Mouse (Mus musculus) thymus, adult 2 months (tissue): ENCODE results near the gene Ppfia2. TPM values are rescaled to one million over a fixed set of nuclear protein-coding genes. Genes with fewer than 3 reads are reported as not detected.

Source experiments
- DNase-seq: peaks from one replicate; pipeline ENCODE4 v3.0.0; 2021
- H3K27ac ChIP-seq: fragments of 200-500 bp; 2 replicates; pipeline ENCODE4 v1.5.1; 2012; ENCODE audit warnings: low read length, control low read depth; ENCODE audit not compliant: control insufficient read depth, insufficient read depth
- H3K27me3 ChIP-seq: fragments of 200-500 bp; 2 replicates; pipeline ENCODE4 v1.6.1; 2012; ENCODE audit warnings: mild to moderate bottlenecking, low read length, moderate library complexity, mixed read lengths; ENCODE audit not compliant: control insufficient read depth, insufficient read depth
- H3K36me3 ChIP-seq: fragments of 200-500 bp; 2 replicates; pipeline ENCODE4 v1.6.1; 2012; ENCODE audit warnings: mild to moderate bottlenecking, low read length, moderate library complexity; ENCODE audit not compliant: control insufficient read depth, insufficient read depth
- H3K4me1 ChIP-seq: fragments of 200-500 bp; replicated peaks from 2 replicates; pipeline ENCODE4 v1.6.1; 2012; ENCODE audit warnings: low read length; ENCODE audit not compliant: control insufficient read depth, insufficient read depth
- H3K4me3 ChIP-seq: fragments of 200-500 bp; 2 replicates; pipeline ENCODE4 v1.5.1; 2012; ENCODE audit warnings: mild to moderate bottlenecking, low read length, control low read depth, moderate library complexity; ENCODE audit not compliant: control insufficient read depth, insufficient read depth
- CTCF ChIP-seq: fragments of 200-500 bp; IDR thresholded peaks from 2 replicates; pipeline ENCODE4 v1.5.1; 2012; ENCODE audit warnings: mild to moderate bottlenecking, control low read depth, low read length, moderate library complexity, borderline replicate concordance; ENCODE audit not compliant: control insufficient read depth, poor library complexity, insufficient read depth; ENCODE audit errors: extremely low read depth
- POLR2A ChIP-seq: fragments of 200-500 bp; IDR thresholded peaks from 2 replicates; pipeline ENCODE4 v1.6.1; 2012; ENCODE audit warnings: mild to moderate bottlenecking, low read length, control low read depth, moderate library complexity; ENCODE audit not compliant: control insufficient read depth, poor library complexity, insufficient read depth; ENCODE audit errors: extremely low read depth
- WGBS: fragments of 180-500 bp; shearing (Covaris S2); methylation state at CpG from one replicate; pipeline ENCODE4 v1.1.7; 2018; 5-methylcytosine and 5-hydroxymethylcytosine counted together
- polyA plus RNA-seq: library from polyadenylated mRNA; depleted of rRNA; stranded (reverse); fragments of >200 nt; gene quantifications from 2 replicates; pipeline ENCODE4 v1.2.3, GENCODE M21; 2012

Ppfia2 gene
- polyA plus RNA-seq, 1 experiment = 0.01 TPM

GRCm38 (mm10) chr10:106585476-106586080, 115.4 kb downstream of the Ppfia2 start:
- Histone ChIP-seq H3K36me3 (no peaks in the 10 kb centered on the region), H3K27ac (no peak overlapping the region), H3K4me1 (no peaks in the 10 kb centered on the region), H3K4me3 (no peak overlapping the region), H3K27me3 (no peaks in the 10 kb centered on the region)
- TF ChIP-seq CTCF = no peak
- TF ChIP-seq POLR2A = no peak
- 2% methylated on average over 4 of the region's 4 CpGs for WGBS
- no peak for DNase-seq

GRCm38 (mm10) chr10:106587817-106588216, 117.7 kb downstream of the Ppfia2 start:
- no peak overlapping the region for H3K4me3 ChIP-seq
- 80% methylated on average over 5 of the region's 5 CpGs for WGBS

GRCm38 (mm10) chr10:106590944-106591343, 120.8 kb downstream of the Ppfia2 start:
- WGBS = 88% methylated on average over 1 of the region's 1 CpGs
- no peak overlapping the region for H3K27ac ChIP-seq

More at GRCm38 (mm10) chr10:106587817-106588216, 117.7 kb downstream of the Ppfia2 start:
- H3K36me3 ChIP-seq = no peaks in the 10 kb centered on the region
- H3K4me1 ChIP-seq = no peaks in the 10 kb centered on the region
- DNase-seq = no peak
- no peak for TF ChIP-seq POLR2A
- TF ChIP-seq CTCF = no peak
- no peak overlapping the region for H3K27ac ChIP-seq
- H3K27me3 ChIP-seq = no peaks in the 10 kb centered on the region

GRCm38 (mm10) chr10:106596976-106597375, 126.8 kb downstream of the Ppfia2 start:
- 36% methylated on average over 1 of the region's 1 CpGs for WGBS
- no peak overlapping the region for H3K27ac ChIP-seq
- no peak for DNase-seq
- TF ChIP-seq POLR2A (no peak), CTCF (no peak)
- no peak overlapping the region for H3K4me3 ChIP-seq
- H3K36me3 ChIP-seq = no peaks in the 10 kb centered on the region
- no peaks in the 10 kb centered on the region for H3K4me1 ChIP-seq
- no peaks in the 10 kb centered on the region for H3K27me3 ChIP-seq

More at GRCm38 (mm10) chr10:106590944-106591343, 120.8 kb downstream of the Ppfia2 start:
- Histone ChIP-seq H3K27me3 (no peaks in the 10 kb centered on the region), H3K4me1 (no peaks in the 10 kb centered on the region), H3K4me3 (no peak overlapping the region), H3K36me3 (no peaks in the 10 kb centered on the region)
- TF ChIP-seq CTCF (no peak), POLR2A (no peak)
- no peak for DNase-seq

- no peaks in the 10 kb centered on the region for H3K27me3 ChIP-seq
- H3K27ac ChIP-seq = no peak overlapping the region
- TF ChIP-seq CTCF (no peak), POLR2A (no peak)
- no peaks in the 10 kb centered on the region for H3K4me1 ChIP-seq
- no peak for DNase-seq
- H3K4me3 ChIP-seq = no peak overlapping the region
- WGBS = 77% methylated on average over 5 of the region's 5 CpGs
- no peaks in the 10 kb centered on the region for H3K36me3 ChIP-seq
These were observed 133.3 kb downstream of the Ppfia2 start for GRCm38 (mm10) chr10:106603319-106603898.

- WGBS = 34% methylated on average over 7 of the region's 7 CpGs
- DNase-seq = no peak
- Histone ChIP-seq H3K27me3 (no peaks in the 10 kb centered on the region), H3K4me3 (no peak overlapping the region), H3K4me1 (no peaks in the 10 kb centered on the region), H3K36me3 (no peaks in the 10 kb centered on the region), H3K27ac (no peak overlapping the region)
- TF ChIP-seq POLR2A (no peak), CTCF (no peak)
These were observed 139.2 kb downstream of the Ppfia2 start for GRCm38 (mm10) chr10:106609177-106609981.
